Mouse (Mus musculus) spleen, adult 2 months (tissue): ENCODE measurements around the gene Glmp. TPM values are rescaled to one million over a fixed set of nuclear protein-coding genes. Genes with fewer than 3 reads are reported as not detected.

Experiments
- DNase-seq, 2 experiments: peaks; one replicate each; pipeline versions ENCODE4 v3.0.0 to v3.0.0-alpha.2; 2012 to 2021; ENCODE audit warnings: low spot score in 2 of 2, low read depth in 1 of 2
- H3K27ac ChIP-seq: fragments of 200-500 bp; 2 replicates; pipeline ENCODE4 v1.5.1; 2012; ENCODE audit warnings: low read length, inconsistent platforms; ENCODE audit not compliant: insufficient read depth
- H3K27me3 ChIP-seq: fragments of 200-500 bp; 2 replicates; pipeline ENCODE4 v1.6.1; 2012; ENCODE audit warnings: mild to moderate bottlenecking, moderate library complexity, low read length, inconsistent platforms; ENCODE audit not compliant: control insufficient read depth, insufficient read depth
- H3K36me3 ChIP-seq: fragments of 200-500 bp; 2 replicates; pipeline ENCODE4 v1.6.1; 2012; ENCODE audit warnings: mild to moderate bottlenecking, low read length, inconsistent platforms; ENCODE audit not compliant: control insufficient read depth, insufficient read depth
- H3K4me1 ChIP-seq: fragments of 200-500 bp; 2 replicates; pipeline ENCODE4 v1.6.1; 2011; ENCODE audit warnings: inconsistent platforms; ENCODE audit not compliant: control insufficient read depth, insufficient read depth, insufficient read length
- H3K4me3 ChIP-seq: fragments of 200-500 bp; 2 replicates; pipeline ENCODE4 v1.5.1; 2011; ENCODE audit warnings: mild to moderate bottlenecking, inconsistent platforms; ENCODE audit not compliant: insufficient read depth, insufficient read length; ENCODE audit errors: extremely low read depth
- CTCF ChIP-seq: fragments of 200-500 bp; IDR thresholded peaks from 2 replicates; pipeline ENCODE4 v1.5.1; 2011; ENCODE audit warnings: mild to moderate bottlenecking, inconsistent platforms; ENCODE audit not compliant: insufficient read depth, insufficient read length, insufficient replicate concordance; ENCODE audit errors: extremely low read depth
- POLR2A ChIP-seq: fragments of 200-500 bp; IDR thresholded peaks from 2 replicates; pipeline ENCODE4 v1.6.1; 2011; ENCODE audit warnings: low read depth, low read length, inconsistent platforms
- WGBS: fragments of 180-500 bp; shearing (Covaris S2); methylation state at CpG from one replicate; pipeline ENCODE4 v1.1.7; 2018; 5-methylcytosine and 5-hydroxymethylcytosine counted together
- polyA plus RNA-seq: library from polyadenylated mRNA; depleted of rRNA; stranded (reverse); fragments of >200 nt; gene quantifications from 2 replicates; pipeline ENCODE4 v1.2.3, GENCODE M21; 2012

Glmp gene
- polyA plus RNA-seq, 1 experiment, result 118 TPM

- Histone ChIP-seq H3K27me3 (no peaks in the 10 kb centered on the region), H3K4me1 (no peaks in the 10 kb centered on the region), H3K4me3 (no peak overlapping the region), H3K36me3 (peaks cover 72% of the 10 kb centered on the region), H3K27ac (no peak overlapping the region)
- TF ChIP-seq POLR2A (no peak), CTCF (no peak)
- 99% methylated on average over 8 of the region's 8 CpGs for WGBS
- DNase-seq, result no peak
Observed at GRCm38 (mm10) chr3:88354396-88355165, 29.8 kb downstream of the Glmp start.

GRCm38 (mm10) chr3:88359584-88359983 is 34.8 kb downstream of the Glmp start:
- 65% methylated on average over 5 of the region's 5 CpGs for WGBS
- Histone ChIP-seq H3K27me3 (no peaks in the 10 kb centered on the region), H3K27ac (no peak overlapping the region), H3K4me1 (no peaks in the 10 kb centered on the region), H3K4me3 (no peak overlapping the region), H3K36me3 (peaks cover 58% of the 10 kb centered on the region)
- TF ChIP-seq CTCF (no peak), POLR2A (no peak)
- no peak for DNase-seq

GRCm38 (mm10) chr3:88359989-88360388 is 35.2 kb downstream of the Glmp start:
- 82% methylated on average over 3 of the region's 3 CpGs for WGBS
- Histone ChIP-seq H3K4me3 (no peak overlapping the region), H3K4me1 (no peaks in the 10 kb centered on the region), H3K27ac (no peak overlapping the region), H3K27me3 (no peaks in the 10 kb centered on the region), H3K36me3 (peaks cover 55% of the 10 kb centered on the region)
- no peak for TF ChIP-seq CTCF
- DNase-seq, result no peak

- no peak for TF ChIP-seq CTCF
- TF ChIP-seq POLR2A, result no peak
- no peak for DNase-seq
- Histone ChIP-seq H3K27me3 (no peaks in the 10 kb centered on the region), H3K36me3 (peaks cover 46% of the 10 kb centered on the region), H3K27ac (no peak overlapping the region), H3K4me3 (no peak overlapping the region), H3K4me1 (no peaks in the 10 kb centered on the region)
- WGBS, result 25% methylated on average over 6 of the region's 6 CpGs
Observed at GRCm38 (mm10) chr3:88361096-88361495, 36.3 kb downstream of the Glmp start.

GRCm38 (mm10) chr3:88361612-88362313 is 36.9 kb downstream of the Glmp start:
- Histone ChIP-seq H3K4me1 (no peaks in the 10 kb centered on the region), H3K4me3 (no peak overlapping the region), H3K27me3 (no peaks in the 10 kb centered on the region), H3K36me3 (peaks cover 43% of the 10 kb centered on the region), H3K27ac (no peak overlapping the region)
- no peak for TF ChIP-seq CTCF
- no peak for TF ChIP-seq POLR2A
- 94% methylated on average over 2 of the region's 2 CpGs for WGBS
- no peak for DNase-seq

DNA sequence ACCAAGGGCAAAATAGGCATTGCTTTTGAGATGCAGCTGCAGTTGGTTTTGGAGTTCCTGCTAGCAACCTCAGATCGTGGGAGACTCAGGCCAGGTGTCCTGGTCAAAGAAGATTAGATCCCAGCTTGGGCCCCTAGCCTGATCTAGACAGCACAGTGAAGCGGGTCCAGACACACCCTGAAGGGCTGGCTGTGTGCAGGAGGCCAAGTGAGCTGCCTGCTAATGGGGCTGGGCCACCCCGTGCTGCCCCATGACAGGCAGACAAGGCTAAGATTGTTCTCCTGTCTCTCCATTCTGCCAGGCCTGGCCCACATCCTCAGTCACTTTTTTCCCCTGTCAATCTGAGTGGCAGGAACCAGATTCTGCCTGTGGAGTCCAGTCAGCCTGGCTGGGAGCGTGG is 38.9 kb downstream of the Glmp start:
- TF ChIP-seq CTCF, result no peak
- no peak for TF ChIP-seq POLR2A
- Histone ChIP-seq H3K27me3 (no peaks in the 10 kb centered on the region), H3K4me1 (no peaks in the 10 kb centered on the region), H3K36me3 (peaks cover 31% of the 10 kb centered on the region), H3K4me3 (no peak overlapping the region), H3K27ac (peak overlapping the region; percentile 5; the same call in 1 of the 2 replicates)
- WGBS, result 69% methylated on average over 4 of the region's 4 CpGs
- DNase-seq, result no peak

DNA sequence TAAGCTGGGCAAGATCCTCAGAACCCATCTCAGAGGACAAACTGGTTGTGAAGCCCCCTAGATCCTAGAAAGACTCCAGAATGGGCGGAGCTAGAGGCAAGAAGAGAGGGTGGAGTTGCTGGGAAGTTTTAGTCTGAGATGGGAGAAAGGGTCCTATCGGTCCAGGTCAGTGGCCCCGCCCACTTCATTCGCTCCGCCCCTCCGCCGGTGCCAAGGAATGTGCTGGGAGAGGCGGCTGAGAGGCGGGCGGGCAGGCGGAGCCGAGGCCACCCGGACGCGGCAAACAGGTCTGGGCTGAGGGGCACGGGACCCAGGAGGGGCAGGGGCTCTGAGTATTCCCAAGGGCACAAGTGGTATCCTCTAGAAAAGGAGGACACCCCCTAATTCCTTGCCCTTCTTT is 39.5 kb downstream of the Glmp start, which contains the start of gene Paqr6:
TSS of gene Paqr6 (plus strand) at position 248 of the 400 bp plus-strand sequence.
- WGBS, result 42% methylated on average over 14 of the region's 16 CpGs
- Histone ChIP-seq H3K27ac (peak within 1 kb of the TSS; percentile 5; the same call in 1 of the 2 replicates), H3K4me1 (no peaks in the 10 kb centered on the region), H3K36me3 (peaks cover 27% of the 10 kb centered on the region), H3K27me3 (no peaks in the 10 kb centered on the region), H3K4me3 (no peak within 1 kb of the TSS)
- DNase-seq, result no peak
- no peak for TF ChIP-seq CTCF
- TF ChIP-seq POLR2A, result no peak
